Mouse (Mus musculus) testis, adult 2 months (tissue): ENCODE results near the gene Aoc3.

Experiments
- CTCF ChIP-seq: fragments of 200-500 bp; IDR thresholded peaks from 2 replicates; pipeline ENCODE4 v1.5.1; 2012; ENCODE audit warnings: low read depth, mild to moderate bottlenecking, inconsistent platforms, low read length, moderate library complexity; ENCODE audit not compliant: control insufficient read depth, insufficient read depth, insufficient replicate concordance
- POLR2A ChIP-seq: fragments of 200-500 bp; IDR thresholded peaks from 2 replicates; pipeline ENCODE4 v1.6.1; 2012; ENCODE audit warnings: low read depth, mild to moderate bottlenecking, inconsistent platforms, low read length, moderate library complexity; ENCODE audit not compliant: control insufficient read depth

DNA sequence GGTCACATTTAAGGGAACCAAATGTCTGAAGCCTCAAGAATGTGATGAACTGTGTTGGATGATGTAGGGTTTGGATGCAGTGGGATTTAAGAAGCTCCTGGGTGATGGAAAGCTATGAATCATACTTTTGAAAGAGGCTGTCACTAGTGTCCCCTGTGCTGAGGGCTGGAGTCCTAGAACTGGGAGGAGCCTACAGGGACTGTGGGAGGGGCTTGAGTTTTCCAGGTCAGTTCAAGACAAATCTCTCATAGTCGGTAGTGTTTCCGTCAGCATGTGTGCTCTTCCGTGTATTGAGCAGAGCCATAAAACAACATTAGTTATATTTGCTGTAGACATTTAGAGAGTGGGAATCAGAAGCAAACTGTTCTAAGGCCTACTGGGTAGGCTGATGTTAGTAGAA, 3.1 kb upstream of the Aoc3 start:
- TF ChIP-seq POLR2A (no peak), CTCF (no peak)
